Mouse (Mus musculus) 416B (cell line): ENCODE measurements around the gene Arrdc2.

Experiments used
- DNase-seq: peaks from one replicate; pipeline ENCODE4 v3.0.0; 2011; ENCODE audit warnings: low read depth

Arrdc2 gene

GRCm38 (mm10) chr8:70786291-70787050, 53.0 kb downstream of the Arrdc2 start:
- no peak for DNase-seq
